Mouse (Mus musculus) liver, embryonic 11.5 days (tissue): ENCODE measurements at regions not wholly inside any gene's neighbourhood (a gene's known extent, or its start where the extent isn't known, plus 50 kb on each side); places are given as distances from the start of the nearest gene placed in this dataset.

Source experiments
- ATAC-seq: fragments of 200-750 bp; cut with Nextera tagmentation; replicated peaks from 2 replicates; pipeline ENCODE4 v1.8.0; 2017; ENCODE audit warnings: moderate number of reproducible peaks, mild to moderate bottlenecking, moderate TSS enrichment, moderate library complexity; ENCODE audit not compliant: low FRiP score
- DNase-seq: peaks from one replicate; pipeline ENCODE4 v3.0.0-alpha.2; 2017; ENCODE audit warnings: low spot score
- H3K27ac ChIP-seq: fragments of 300-500 bp; sonication (generic); 2 replicates; pipeline ENCODE4 v1.5.1; 2014; ENCODE audit warnings: mild to moderate bottlenecking, low read depth, low read length, control low read depth
- H3K27me3 ChIP-seq: fragments of 300-500 bp; sonication (generic); replicated peaks from 2 replicates; pipeline ENCODE4 v1.6.1; 2014; ENCODE audit warnings: low read length, mixed read lengths; ENCODE audit not compliant: control insufficient read depth, insufficient read depth
- H3K36me3 ChIP-seq: fragments of 300-500 bp; sonication (generic); 2 replicates; pipeline ENCODE4 v1.6.1; 2014; ENCODE audit warnings: mild to moderate bottlenecking, low read length, moderate library complexity, mixed read lengths; ENCODE audit not compliant: control insufficient read depth, insufficient read depth
- H3K4me1 ChIP-seq: fragments of 300-500 bp; sonication (generic); replicated peaks from 2 replicates; pipeline ENCODE4 v1.6.1; 2014; ENCODE audit warnings: low read length, mixed read lengths; ENCODE audit not compliant: control insufficient read depth, insufficient read depth
- H3K4me2 ChIP-seq: fragments of 300-500 bp; sonication (generic); 2 replicates; pipeline ENCODE4 v1.6.1; 2014; ENCODE audit warnings: mild to moderate bottlenecking, control low read depth, moderate library complexity
- H3K4me3 ChIP-seq: fragments of 300-500 bp; sonication (generic); 2 replicates; pipeline ENCODE4 v1.5.1; 2014; ENCODE audit warnings: low read depth, low read length, control low read depth
- H3K9ac ChIP-seq: fragments of 300-500 bp; sonication (generic); 2 replicates; pipeline ENCODE4 v1.6.1; 2014; ENCODE audit warnings: low read depth, low read length, control low read depth
- H3K9me3 ChIP-seq: fragments of 300-500 bp; sonication (generic); 2 replicates; pipeline ENCODE4 v1.6.1; 2016; ENCODE audit warnings: low read length, inconsistent platforms, mixed read lengths; ENCODE audit not compliant: control insufficient read depth
- WGBS: fragments of 180-500 bp; shearing (Covaris S2); extraction: QIAGEN DNeasy Blood & Tissue Kit; methylation state at CpG from one replicate; pipeline ENCODE4 v1.1.7; 2014; 5-methylcytosine and 5-hydroxymethylcytosine counted together

GRCm38 (mm10) chr16:30778945-30779344, 179.4 kb downstream of the Fam43a start:
- H3K4me3 ChIP-seq = no peak overlapping the region
- ATAC-seq = no peak
- no peaks in the 10 kb centered on the region for H3K9me3 ChIP-seq
- H3K4me1 ChIP-seq = 0 out of 2 replicates have a peak, but pooled peaks cover 3% of the 10 kb centered on the region
- DNase-seq = no peak
- H3K27ac ChIP-seq = no peak overlapping the region
- no peaks in the 10 kb centered on the region for H3K36me3 ChIP-seq
- no peak overlapping the region for H3K4me2 ChIP-seq
- WGBS = 66% methylated on average over 5 of the region's 5 CpGs
- H3K27me3 ChIP-seq = no peaks in the 10 kb centered on the region
- H3K9ac ChIP-seq = no peak overlapping the region

DNA sequence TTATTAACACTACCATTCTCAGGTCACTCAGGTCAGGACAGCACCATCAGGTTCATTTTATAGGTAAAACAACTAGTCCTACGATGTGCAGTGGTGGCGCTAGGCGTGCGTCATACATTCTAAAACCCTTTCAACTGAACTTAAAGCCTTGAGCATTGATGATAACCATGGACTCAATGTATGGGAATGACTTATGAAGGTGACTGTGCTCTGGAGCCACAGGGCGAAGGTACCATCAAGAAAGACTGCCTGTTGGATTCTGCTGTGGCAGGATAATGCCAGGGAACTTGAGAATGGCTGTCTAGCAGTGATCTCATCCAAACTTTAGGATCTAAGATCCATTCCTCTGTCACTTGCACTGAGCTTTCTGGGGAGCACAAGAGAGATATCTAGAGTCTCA, 184.7 kb downstream of the Fam43a start:
- Histone ChIP-seq H3K36me3 (no peaks in the 10 kb centered on the region), H3K4me2 (no peak overlapping the region), H3K4me1 (peaks cover 17% of the 10 kb centered on the region), H3K27me3 (no peaks in the 10 kb centered on the region), H3K27ac (no peak overlapping the region), H3K9ac (no peak overlapping the region), H3K4me3 (no peak overlapping the region), H3K9me3 (no peaks in the 10 kb centered on the region)
- 88% methylated on average over 5 of the region's 5 CpGs for WGBS
- ATAC-seq = no peak
- no peak for DNase-seq

DNA sequence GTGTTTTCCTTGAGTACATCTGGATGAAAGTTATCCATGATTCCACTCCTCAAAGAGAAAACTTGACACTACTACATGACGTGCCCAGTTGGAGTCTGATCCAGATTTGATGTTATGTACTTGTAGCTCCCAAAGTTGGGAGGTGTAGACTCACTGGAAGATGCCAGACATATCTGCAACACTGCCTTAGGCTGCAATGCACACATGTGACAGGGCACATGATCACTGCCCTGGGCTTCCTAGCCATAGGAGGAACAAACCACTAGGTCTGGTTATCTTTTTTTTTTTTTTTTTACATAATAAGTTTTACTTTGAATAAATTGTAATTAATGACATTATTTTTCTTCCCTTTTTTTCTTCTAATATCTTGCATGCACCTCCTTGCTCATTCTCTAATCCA, 185.4 kb downstream of the Fam43a start:
- H3K27ac ChIP-seq = no peak overlapping the region
- H3K27me3 ChIP-seq = no peaks in the 10 kb centered on the region
- no peak overlapping the region for H3K4me2 ChIP-seq
- peak; percentile 5 for DNase-seq
- no peak for ATAC-seq
- no peaks in the 10 kb centered on the region for H3K9me3 ChIP-seq
- no peaks in the 10 kb centered on the region for H3K36me3 ChIP-seq
- no peak overlapping the region for H3K9ac ChIP-seq
- WGBS = 81% methylated on average over 1 of the region's 1 CpGs
- no peak overlapping the region for H3K4me3 ChIP-seq
- H3K4me1 ChIP-seq = peaks cover 23% of the 10 kb centered on the region

GRCm38 (mm10) chr16:30786060-30786459, 186.5 kb downstream of the Fam43a start:
- Histone ChIP-seq H3K9ac (no peak overlapping the region), H3K27me3 (no peaks in the 10 kb centered on the region), H3K4me3 (no peak overlapping the region), H3K36me3 (no peaks in the 10 kb centered on the region), H3K27ac (no peak overlapping the region), H3K9me3 (no peaks in the 10 kb centered on the region), H3K4me1 (peaks cover 34% of the 10 kb centered on the region), H3K4me2 (no peak overlapping the region)
- DNase-seq (no peak), ATAC-seq (no peak)
- WGBS = 78% methylated on average over 3 of the region's 3 CpGs

DNA sequence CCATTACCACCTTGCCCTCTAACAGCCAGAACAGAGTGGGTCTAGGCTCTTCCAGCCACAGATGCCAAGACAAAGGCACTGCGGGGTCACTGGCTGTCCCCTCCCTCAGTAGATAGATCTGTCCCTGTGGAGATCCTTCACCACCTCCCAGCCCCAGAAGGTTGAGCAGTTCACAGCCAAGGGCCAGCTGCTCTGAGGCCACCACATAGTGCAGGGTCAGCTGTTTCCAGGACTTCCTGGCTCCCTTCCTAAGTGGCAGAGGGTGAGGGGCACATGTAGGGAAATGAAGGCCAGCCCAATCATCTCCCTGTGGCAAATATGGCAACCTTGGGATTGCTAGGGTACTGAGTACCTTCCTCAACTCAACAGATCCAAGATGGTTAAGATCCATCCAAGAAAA, 187.8 kb downstream of the Fam43a start:
- H3K9me3 ChIP-seq = no peaks in the 10 kb centered on the region
- no peaks in the 10 kb centered on the region for H3K27me3 ChIP-seq
- H3K4me3 ChIP-seq = no peak overlapping the region
- H3K4me1 ChIP-seq = peaks cover 37% of the 10 kb centered on the region
- H3K36me3 ChIP-seq = no peaks in the 10 kb centered on the region
- H3K27ac ChIP-seq = no peak overlapping the region
- no peak overlapping the region for H3K4me2 ChIP-seq
- peak; percentile 31 for DNase-seq
- H3K9ac ChIP-seq = no peak overlapping the region
- 68% methylated on average over 1 of the region's 1 CpGs for WGBS
- ATAC-seq = no peak

DNA sequence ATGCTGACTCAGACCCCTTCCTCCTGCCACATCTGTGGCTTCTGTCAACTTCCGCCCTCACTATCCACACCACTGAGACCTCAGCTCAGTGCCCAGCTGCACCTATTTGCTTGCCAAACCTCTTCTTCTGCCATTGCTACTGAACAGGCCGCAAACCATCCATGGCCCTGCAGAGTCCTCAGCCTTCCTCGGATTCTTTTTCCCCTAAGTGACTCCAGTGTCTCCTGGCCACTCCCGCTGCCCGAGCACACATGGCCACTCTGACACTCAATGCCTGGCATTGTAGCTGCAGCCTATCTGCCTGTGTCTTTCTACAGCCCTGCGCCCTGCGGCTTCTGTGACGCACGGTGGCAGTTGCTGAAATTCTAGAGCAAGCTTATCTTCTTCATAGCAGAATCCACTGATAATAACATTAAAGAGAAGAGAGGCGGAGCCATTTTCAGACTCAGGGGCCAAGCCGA, 188.8 kb downstream of the Fam43a start:
- DNase-seq (peak; percentile 44), ATAC-seq (peak; percentile 70)
- Histone ChIP-seq H3K9me3 (no peaks in the 10 kb centered on the region), H3K4me3 (no peak overlapping the region), H3K9ac (0 out of 2 replicates have a peak overlapping the region, but pooled peaks have one; percentile 28), H3K4me2 (peak overlapping the region; percentile 51), H3K4me1 (peaks cover 37% of the 10 kb centered on the region), H3K27ac (peak overlapping the region; percentile 69), H3K36me3 (no peaks in the 10 kb centered on the region), H3K27me3 (no peaks in the 10 kb centered on the region)
- 40% methylated on average over 11 of the region's 11 CpGs for WGBS

GRCm38 (mm10) chr16:30788944-30789781, 189.6 kb downstream of the Fam43a start:
- 72% methylated on average over 15 of the region's 15 CpGs for WGBS
- Histone ChIP-seq H3K4me3 (no peak overlapping the region), H3K9me3 (no peaks in the 10 kb centered on the region), H3K9ac (no peak overlapping the region), H3K4me1 (peaks cover 37% of the 10 kb centered on the region), H3K36me3 (no peaks in the 10 kb centered on the region), H3K4me2 (peak overlapping the region; percentile 51; the same call in 1 of the 2 replicates), H3K27ac (peak overlapping the region; percentile 64), H3K27me3 (no peaks in the 10 kb centered on the region)
- peak; percentile 59; the same call in 1 of the 2 replicates for ATAC-seq
- peak; percentile 31 for DNase-seq

DNA sequence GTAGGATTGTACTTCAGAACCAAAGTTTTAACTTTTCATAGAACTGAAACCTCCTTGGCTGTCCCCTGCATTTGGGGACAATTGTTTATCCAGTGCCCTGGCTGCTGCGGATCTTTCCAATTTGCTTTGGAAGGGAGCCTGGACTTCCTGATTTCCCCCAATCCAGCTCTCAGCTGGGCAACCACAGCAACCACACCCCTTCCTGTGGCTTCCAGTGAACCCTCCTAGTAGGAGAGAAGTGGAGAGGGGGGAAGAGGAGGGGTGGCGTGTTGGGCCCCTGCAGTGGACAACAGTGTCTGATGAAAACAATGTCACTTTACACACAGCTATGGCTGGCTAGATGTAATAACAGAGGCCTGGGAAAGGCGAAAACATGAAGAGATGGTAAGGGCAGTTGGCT, 190.5 kb downstream of the Fam43a start:
- no peak overlapping the region for H3K4me3 ChIP-seq
- H3K4me1 ChIP-seq = peaks cover 37% of the 10 kb centered on the region
- no peaks in the 10 kb centered on the region for H3K9me3 ChIP-seq
- H3K27ac ChIP-seq = peak overlapping the region; percentile 59
- H3K36me3 ChIP-seq = no peaks in the 10 kb centered on the region
- peak overlapping the region; percentile 38 for H3K4me2 ChIP-seq
- DNase-seq (no peak), ATAC-seq (0 out of 2 replicates have a peak, but pooled peaks have one; percentile 24)
- H3K9ac ChIP-seq = no peak overlapping the region
- 22% methylated on average over 3 of the region's 3 CpGs for WGBS
- H3K27me3 ChIP-seq = no peaks in the 10 kb centered on the region

DNA sequence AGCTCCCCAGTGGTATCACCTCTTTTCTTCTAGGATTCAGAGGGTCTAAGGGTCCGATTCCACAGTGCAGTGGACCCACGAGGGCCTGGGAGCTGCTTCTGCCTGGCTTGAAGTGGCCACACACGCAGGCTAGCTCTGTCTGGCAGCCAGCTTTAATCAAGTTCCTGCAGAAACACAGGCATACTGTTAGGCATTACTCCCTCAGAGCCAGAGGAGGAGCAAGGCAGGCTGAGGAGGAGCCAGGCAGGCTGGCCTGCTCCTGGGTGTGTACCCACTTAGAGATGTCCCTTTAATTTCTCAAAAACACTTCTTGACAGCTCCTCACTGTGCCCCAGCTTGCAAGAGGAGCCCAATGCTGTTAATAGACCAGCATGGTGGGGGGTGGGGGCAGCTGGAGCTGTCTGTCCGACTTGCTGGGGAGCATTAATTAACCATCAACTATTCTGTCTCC, 191.1 kb downstream of the Fam43a start:
- peak; percentile 65 for ATAC-seq
- H3K4me2 ChIP-seq = peak overlapping the region; percentile 38
- H3K4me3 ChIP-seq = no peak overlapping the region
- H3K27me3 ChIP-seq = no peaks in the 10 kb centered on the region
- H3K4me1 ChIP-seq = peaks cover 37% of the 10 kb centered on the region
- no peaks in the 10 kb centered on the region for H3K9me3 ChIP-seq
- H3K36me3 ChIP-seq = no peaks in the 10 kb centered on the region
- 13% methylated on average over 4 of the region's 4 CpGs for WGBS
- H3K27ac ChIP-seq = peak overlapping the region; percentile 59
- no peak overlapping the region for H3K9ac ChIP-seq
- peak; percentile 36 for DNase-seq
